Mouse (Mus musculus) intestine, embryonic 16.5 days (tissue): ENCODE measurements around the gene Dmrt1. TPM values are rescaled to one million over a fixed set of nuclear protein-coding genes. Genes with fewer than 3 reads are reported as not detected.
"Not testable (repeated sequence)": the region's sequence is repeated elsewhere in the genome, so short reads cannot be mapped to it uniquely, and the experiment has no call there.

Experiments
- ATAC-seq: fragments of 200-750 bp; cut with Nextera tagmentation; 2 replicates; pipeline ENCODE4 v1.8.0; 2017; ENCODE audit warnings: moderate TSS enrichment, moderate library complexity
- H3K27ac ChIP-seq: fragments of 300-500 bp; sonication (generic); 2 replicates; pipeline ENCODE4 v1.5.1; 2014; ENCODE audit warnings: mild to moderate bottlenecking, low read length
- H3K27me3 ChIP-seq: fragments of 300-500 bp; sonication (generic); replicated peaks from 2 replicates; pipeline ENCODE4 v1.6.1; 2014; ENCODE audit warnings: low read length, control low read depth, mixed read lengths; ENCODE audit not compliant: control insufficient read depth, insufficient read depth
- H3K36me3 ChIP-seq: fragments of 300-500 bp; sonication (generic); 2 replicates; pipeline ENCODE4 v1.6.1; 2014; ENCODE audit warnings: low read length, control low read depth; ENCODE audit not compliant: control insufficient read depth, insufficient read depth
- H3K4me1 ChIP-seq: fragments of 300-500 bp; sonication (generic); 2 replicates; pipeline ENCODE4 v1.6.1; 2014; ENCODE audit warnings: low read length, control low read depth, mixed read lengths; ENCODE audit not compliant: control insufficient read depth, insufficient read depth
- H3K4me2 ChIP-seq: fragments of 300-500 bp; sonication (generic); 2 replicates; pipeline ENCODE4 v1.6.1; 2014; ENCODE audit warnings: low read depth, low read length, control low read depth
- H3K4me3 ChIP-seq: fragments of 300-500 bp; sonication (generic); 2 replicates; pipeline ENCODE4 v1.5.1; 2014; ENCODE audit warnings: mild to moderate bottlenecking, low read length
- H3K9ac ChIP-seq: fragments of 300-500 bp; sonication (generic); 2 replicates; pipeline ENCODE4 v1.6.1; 2014; ENCODE audit warnings: low read depth, low read length
- H3K9me3 ChIP-seq: fragments of 300-500 bp; sonication (generic); 2 replicates; pipeline ENCODE4 v1.6.1; 2016; ENCODE audit warnings: low read length, control low read depth; ENCODE audit not compliant: control insufficient read depth
- WGBS: fragments of 180-500 bp; shearing (Covaris S2); extraction: QIAGEN DNeasy Blood & Tissue Kit; methylation state at CpG from one replicate; pipeline ENCODE4 v1.1.7; 2014; 5-methylcytosine and 5-hydroxymethylcytosine counted together
- polyA plus RNA-seq: library from polyadenylated mRNA; unstranded; fragments of >200 nt; fragmentation: Nextera tagmentation; extraction: Ambion mirVana; gene quantifications from 2 replicates; pipeline ENCODE4 v1.2.1, GENCODE M21; 2015

Gene Dmrt1
- polyA plus RNA-seq: not detected in 2 replicates

GRCm38 (mm10) chr19:25505360-25506196 lies at the start of gene Dmrt1:
TSS of gene Dmrt1 (plus strand) at chr19:25505618.
- Histone ChIP-seq H3K4me3 (peak within 1 kb of the TSS; percentile 37), H3K4me1 (peaks cover 14% of the 10 kb centered on the region), H3K9ac (no peak within 1 kb of the TSS), H3K27ac (no peak within 1 kb of the TSS), H3K36me3 (no peaks in the 10 kb centered on the region), H3K4me2 (peak within 1 kb of the TSS; percentile 48), H3K9me3 (no peaks in the 10 kb centered on the region), H3K27me3 (peaks cover 47% of the 10 kb centered on the region)
- WGBS: under 1% methylated on average over 64 of the region's 64 CpGs
- no peak for ATAC-seq

DNA sequence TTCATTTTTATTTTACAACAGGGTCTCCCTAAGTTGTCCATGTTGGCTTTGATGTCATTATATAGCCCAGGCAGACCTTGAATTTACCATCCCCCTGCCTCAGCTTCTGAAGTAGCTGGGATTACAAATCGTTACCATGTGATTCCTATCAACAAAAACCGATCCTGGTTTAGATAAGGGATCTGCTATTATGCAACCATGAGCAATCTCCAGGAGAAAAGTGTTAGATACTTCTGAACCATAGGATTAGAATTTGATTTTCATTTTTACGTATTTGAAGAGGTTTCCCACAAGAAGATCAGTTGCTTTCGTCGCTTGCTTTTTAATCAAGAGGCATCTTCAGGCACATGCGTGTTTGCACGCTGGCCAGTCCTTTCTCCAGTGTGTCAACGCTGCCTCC lies 44.7 kb upstream of the Dmrt1 start:
- Histone ChIP-seq H3K4me3 (no peak overlapping the region), H3K36me3 (no peaks in the 10 kb centered on the region), H3K4me1 (no peaks in the 10 kb centered on the region), H3K27me3 (no peaks in the 10 kb centered on the region), H3K4me2 (no peak overlapping the region), H3K27ac (no peak overlapping the region), H3K9me3 (no peaks in the 10 kb centered on the region), H3K9ac (no peak overlapping the region)
- WGBS: 88% methylated on average over 8 of the region's 8 CpGs
- no peak for ATAC-seq

DNA sequence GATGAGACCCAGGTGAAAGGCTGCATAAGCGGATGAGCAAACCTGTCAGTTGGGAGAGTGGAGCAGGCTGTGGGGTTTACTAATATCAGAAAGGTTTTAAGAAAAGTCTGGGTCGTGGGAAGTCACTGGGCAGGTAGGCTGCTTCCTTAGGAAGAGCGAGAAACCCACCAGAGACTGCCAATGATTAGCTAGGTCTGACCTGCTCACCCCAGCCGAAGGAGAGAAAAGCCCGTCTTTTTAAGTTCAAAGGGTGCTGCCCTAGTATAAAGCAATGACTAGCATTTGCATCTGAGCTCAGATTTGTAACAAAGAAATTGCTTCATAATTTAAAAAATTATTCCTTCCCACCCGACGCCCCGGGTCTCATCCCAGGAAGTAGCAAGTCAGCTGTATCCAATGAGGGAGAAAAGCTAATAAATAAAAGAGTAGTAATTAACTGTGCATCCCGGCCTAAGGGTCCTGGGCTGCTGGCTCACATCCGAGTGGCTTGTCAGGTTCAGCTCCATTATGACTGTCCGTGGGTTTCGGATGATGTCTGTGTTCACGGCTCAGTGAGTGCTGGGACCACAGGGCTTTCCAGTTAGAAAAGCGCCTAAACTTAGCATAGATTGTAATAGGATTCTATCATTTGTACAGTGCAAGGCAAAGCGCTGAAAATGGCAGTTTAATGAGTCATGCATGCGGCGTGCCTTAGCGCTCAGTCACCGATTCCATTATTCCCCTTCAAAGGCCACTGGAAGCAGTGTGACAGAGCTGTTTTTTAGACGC lies 43.7 kb upstream of the Dmrt1 start:
- H3K9ac ChIP-seq: no peak overlapping the region
- no peak overlapping the region for H3K4me2 ChIP-seq
- H3K27me3 ChIP-seq: no peaks in the 10 kb centered on the region
- no peak overlapping the region for H3K27ac ChIP-seq
- ATAC-seq: no peak
- H3K36me3 ChIP-seq: no peaks in the 10 kb centered on the region
- H3K9me3 ChIP-seq: no peaks in the 10 kb centered on the region
- 68% methylated on average over 20 of the region's 20 CpGs for WGBS
- no peaks in the 10 kb centered on the region for H3K4me1 ChIP-seq
- no peak overlapping the region for H3K4me3 ChIP-seq

GRCm38 (mm10) chr19:25475806-25476205 lies 29.6 kb upstream of the Dmrt1 start:
- not testable (repeated sequence) for H3K9ac ChIP-seq, H3K27me3 ChIP-seq, H3K4me3 ChIP-seq, H3K9me3 ChIP-seq, H3K4me1 ChIP-seq, H3K27ac ChIP-seq, ATAC-seq, H3K36me3 ChIP-seq, H3K4me2 ChIP-seq
- 64% methylated on average over 4 of the region's 4 CpGs for WGBS

GRCm38 (mm10) chr19:25479152-25479669 lies 26.2 kb upstream of the Dmrt1 start:
- Histone ChIP-seq H3K4me2 (no peak overlapping the region), H3K9ac (no peak overlapping the region), H3K36me3 (no peaks in the 10 kb centered on the region), H3K9me3 (no peaks in the 10 kb centered on the region), H3K27ac (no peak overlapping the region), H3K27me3 (no peaks in the 10 kb centered on the region), H3K4me1 (no peaks in the 10 kb centered on the region), H3K4me3 (no peak overlapping the region)
- WGBS: 88% methylated on average over 5 of the region's 5 CpGs
- no peak for ATAC-seq

GRCm38 (mm10) chr19:25480820-25481219 lies 24.6 kb upstream of the Dmrt1 start:
- H3K27ac ChIP-seq: no peak overlapping the region
- no peak overlapping the region for H3K4me3 ChIP-seq
- no peaks in the 10 kb centered on the region for H3K4me1 ChIP-seq
- no peak for ATAC-seq
- 85% methylated on average over 6 of the region's 6 CpGs for WGBS
- H3K4me2 ChIP-seq: no peak overlapping the region
- no peaks in the 10 kb centered on the region for H3K9me3 ChIP-seq
- H3K9ac ChIP-seq: no peak overlapping the region
- H3K27me3 ChIP-seq: peaks cover 2% of the 10 kb centered on the region; the same call in 1 of the 2 replicates
- no peaks in the 10 kb centered on the region for H3K36me3 ChIP-seq

DNA sequence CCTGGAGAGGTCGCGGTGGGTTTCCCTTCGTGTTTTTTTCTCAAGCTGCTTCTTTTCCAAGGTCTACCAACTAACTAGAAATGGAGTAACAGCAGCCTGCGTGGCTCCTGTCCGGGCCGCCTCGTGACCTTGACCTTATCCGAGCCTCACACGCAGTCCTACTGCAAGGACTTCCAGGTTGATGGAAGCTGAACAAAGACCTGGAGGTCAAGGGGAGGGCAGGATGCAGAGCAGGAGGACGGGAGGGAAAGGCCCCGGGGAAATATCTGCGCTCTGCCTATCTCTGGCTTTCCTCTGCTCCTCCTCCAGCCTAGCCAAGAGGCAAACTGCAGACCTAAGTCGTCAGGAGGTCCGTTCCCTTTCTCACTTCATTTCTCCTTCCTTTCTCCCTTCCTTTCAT lies 18.9 kb upstream of the Dmrt1 start:
- H3K4me2 ChIP-seq: no peak overlapping the region
- no peak overlapping the region for H3K27ac ChIP-seq
- no peaks in the 10 kb centered on the region for H3K4me1 ChIP-seq
- no peak overlapping the region for H3K4me3 ChIP-seq
- peaks cover 20% of the 10 kb centered on the region for H3K27me3 ChIP-seq
- 21% methylated on average over 14 of the region's 14 CpGs for WGBS
- no peaks in the 10 kb centered on the region for H3K36me3 ChIP-seq
- ATAC-seq: no peak
- H3K9me3 ChIP-seq: no peaks in the 10 kb centered on the region
- H3K9ac ChIP-seq: 0 out of 2 replicates have a peak overlapping the region, but pooled peaks have one; percentile 6

DNA sequence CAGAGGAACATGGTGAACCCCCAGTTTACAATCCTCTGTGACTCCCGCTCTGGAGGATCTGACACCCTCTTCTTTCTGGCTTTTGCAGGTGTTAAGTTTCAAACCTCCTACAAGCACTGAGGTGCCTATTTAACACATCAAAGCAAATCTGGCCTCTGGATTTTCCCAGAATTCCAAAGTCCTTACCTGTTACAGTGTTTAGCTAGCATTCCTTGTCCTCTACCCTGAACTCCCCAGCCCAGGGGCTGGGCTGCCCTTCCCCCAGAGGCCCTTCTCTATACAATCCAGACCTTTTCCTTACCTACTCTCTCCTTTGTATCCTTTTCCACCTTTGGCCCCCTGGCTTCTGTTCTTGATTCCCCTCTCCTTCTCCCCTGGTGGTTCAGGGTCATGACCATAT lies 18.1 kb upstream of the Dmrt1 start:
- Histone ChIP-seq H3K36me3 (no peaks in the 10 kb centered on the region), H3K27me3 (peaks cover 20% of the 10 kb centered on the region), H3K4me1 (no peaks in the 10 kb centered on the region), H3K9ac (no peak overlapping the region), H3K9me3 (no peaks in the 10 kb centered on the region), H3K4me2 (no peak overlapping the region), H3K4me3 (no peak overlapping the region), H3K27ac (no peak overlapping the region)
- 39% methylated on average over 1 of the region's 1 CpGs for WGBS
- no peak for ATAC-seq

DNA sequence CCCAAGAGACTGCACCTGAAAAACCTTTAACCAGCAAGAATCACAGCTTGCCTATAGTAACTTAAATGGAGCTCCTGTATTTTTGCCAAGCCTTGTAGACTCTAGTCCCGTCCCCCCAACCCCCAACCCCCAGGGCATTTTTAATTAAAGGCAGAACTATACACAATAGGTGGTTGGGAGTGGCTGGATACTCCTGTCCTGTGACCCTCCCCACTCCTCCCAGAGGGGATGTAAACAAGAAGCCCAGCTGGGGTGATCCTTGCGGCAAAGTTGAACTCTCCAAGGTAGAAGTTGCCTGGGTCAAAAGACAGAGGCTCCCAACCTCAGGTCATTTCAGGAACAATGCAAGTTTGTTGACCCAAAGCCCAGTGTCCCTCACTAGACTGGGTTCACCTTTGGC lies 16.9 kb upstream of the Dmrt1 start:
- 30% methylated on average over 2 of the region's 2 CpGs for WGBS
- Histone ChIP-seq H3K36me3 (no peaks in the 10 kb centered on the region), H3K27ac (no peak overlapping the region), H3K4me3 (no peak overlapping the region), H3K9ac (no peak overlapping the region), H3K4me1 (no peaks in the 10 kb centered on the region), H3K9me3 (no peaks in the 10 kb centered on the region), H3K27me3 (peaks cover 20% of the 10 kb centered on the region), H3K4me2 (no peak overlapping the region)
- no peak for ATAC-seq
